Mouse (Mus musculus) CH12.LX (cell line): ENCODE results near the gene Traf2. TPM values are rescaled to one million over a fixed set of nuclear protein-coding genes. Genes with fewer than 3 reads are reported as not detected.

Experiments
- DNase-seq: peaks from one replicate; pipeline ENCODE4 v3.0.0-alpha.2; 2013; ENCODE audit errors: extremely low read depth
- H3K27ac ChIP-seq: 2 replicates; pipeline ENCODE4 v1.5.1; 2012; ENCODE audit warnings: low read depth, mild to moderate bottlenecking, control low read depth, moderate library complexity; ENCODE audit not compliant: insufficient read depth
- H3K27me3 ChIP-seq: replicated peaks from 2 replicates; pipeline ENCODE3; 2012; ENCODE audit warnings: inconsistent platforms
- H3K36me3 ChIP-seq, 2 experiments: replicated peaks in 1 of 2; 2 replicates each; pipeline versions ENCODE3 to v1.6.1; 2012; ENCODE audit warnings: inconsistent platforms in 1 of 2, low read length in 1 of 2, mild to moderate bottlenecking in 1 of 2, mixed read lengths in 1 of 2, moderate library complexity in 1 of 2; ENCODE audit not compliant: control insufficient read depth in 1 of 2, insufficient read depth in 1 of 2
- H3K4me1 ChIP-seq, 2 experiments: 2 replicates each; pipeline ENCODE4 v1.6.1; 2012; ENCODE audit warnings: inconsistent platforms in 1 of 2, moderate library complexity in 1 of 2; ENCODE audit not compliant: insufficient read depth in 2 of 2, control insufficient read depth in 1 of 2
- H3K4me2 ChIP-seq: 2 replicates; pipeline ENCODE4 v1.6.1; 2012; ENCODE audit warnings: low read depth, mild to moderate bottlenecking, control low read depth; ENCODE audit not compliant: poor library complexity, insufficient read depth, severe bottlenecking
- H3K4me3 ChIP-seq, 3 experiments: fragments of 150-350 bp in 1 of 3; sonication (generic) in 1 of 3; replicated peaks in 1 of 3; 2 replicates each; pipeline versions ENCODE3 to v1.5.1; 2011 to 2012; ENCODE audit warnings: low read depth in 2 of 3, low read length in 2 of 3, mild to moderate bottlenecking in 2 of 3, moderate library complexity in 2 of 3, control low read depth in 1 of 3, improper control_type of control experiment in 1 of 3, inconsistent platforms in 1 of 3, mixed read lengths in 1 of 3; ENCODE audit not compliant: poor library complexity in 1 of 3
- H3K79me2 ChIP-seq: replicated peaks from 2 replicates; pipeline ENCODE4 v1.6.1; 2012; ENCODE audit warnings: mild to moderate bottlenecking, moderate library complexity; ENCODE audit not compliant: control insufficient read depth, poor library complexity, insufficient read depth, severe bottlenecking; ENCODE audit errors: extremely low read depth
- H3K9ac ChIP-seq: 2 replicates; pipeline ENCODE4 v1.6.1; 2012; ENCODE audit warnings: low read depth, mild to moderate bottlenecking, control low read depth, moderate library complexity; ENCODE audit not compliant: insufficient read depth
- H3K9me3 ChIP-seq: replicated peaks from 2 replicates; pipeline ENCODE3; 2012; ENCODE audit warnings: low read length, inconsistent platforms, mixed read lengths
- BHLHE40 ChIP-seq: IDR thresholded peaks from 2 replicates; pipeline ENCODE4 v1.6.1; 2011; ENCODE audit warnings: mild to moderate bottlenecking, low read depth, low read length, improper control_type of control experiment
- CHD1 ChIP-seq: IDR thresholded peaks from 2 replicates; pipeline ENCODE4 v1.6.1; 2012; ENCODE audit warnings: low read depth, low read length, improper control_type of control experiment, inconsistent platforms
- CHD2 ChIP-seq: IDR thresholded peaks from 2 replicates; pipeline ENCODE4 v1.6.1; 2011; ENCODE audit warnings: low read length, improper control_type of control experiment
- CTCF ChIP-seq, 2 experiments: IDR thresholded peaks in 1 of 2; conservative IDR thresholded peaks in 1 of 2; 2 replicates each; pipeline ENCODE4 v1.5.1; 2011 to 2012; ENCODE audit warnings: low read depth in 2 of 2, low read length in 2 of 2, improper control_type of control experiment in 1 of 2, inconsistent platforms in 1 of 2, mild to moderate bottlenecking in 1 of 2, moderate library complexity in 1 of 2
- E2F4 ChIP-seq: IDR thresholded peaks from 2 replicates; pipeline ENCODE4 v1.6.1; 2011; ENCODE audit warnings: low read depth, low read length, improper control_type of control experiment; ENCODE audit not compliant: insufficient replicate concordance
- ELF1 ChIP-seq: IDR thresholded peaks from 2 replicates; pipeline ENCODE4 v1.6.1; 2014; ENCODE audit warnings: low read depth, mild to moderate bottlenecking, inconsistent platforms, low read length, improper control_type of control experiment
- EP300 ChIP-seq: IDR thresholded peaks from 2 replicates; pipeline ENCODE4 v1.6.1; 2011; ENCODE audit warnings: low read length, improper control_type of control experiment
- ETS1 ChIP-seq: conservative IDR thresholded peaks from 2 replicates; pipeline ENCODE4 v1.6.1; 2012; ENCODE audit warnings: low read depth, mild to moderate bottlenecking, inconsistent platforms, low read length, improper control_type of control experiment, moderate library complexity
- GABPA ChIP-seq: IDR thresholded peaks from 2 replicates; pipeline ENCODE4 v1.6.1; 2012; ENCODE audit warnings: low read depth, low read length, improper control_type of control experiment, inconsistent platforms; ENCODE audit not compliant: insufficient replicate concordance
- HCFC1 ChIP-seq: IDR thresholded peaks from 2 replicates; pipeline ENCODE4 v1.6.1; 2012; ENCODE audit warnings: low read depth, mild to moderate bottlenecking, inconsistent platforms, low read length, improper control_type of control experiment
- IRF4 ChIP-seq: IDR thresholded peaks from 2 replicates; pipeline ENCODE4 v1.6.1; 2014; ENCODE audit warnings: low read depth, mild to moderate bottlenecking, inconsistent platforms, low read length, improper control_type of control experiment
- JUN ChIP-seq: IDR thresholded peaks from 2 replicates; pipeline ENCODE4 v1.6.1; 2011; ENCODE audit warnings: low read depth, mild to moderate bottlenecking, low read length, improper control_type of control experiment, moderate library complexity; ENCODE audit not compliant: insufficient read depth
- JUND ChIP-seq: conservative IDR thresholded peaks from 2 replicates; pipeline ENCODE4 v1.6.1; 2011; ENCODE audit warnings: low read depth, low read length, improper control_type of control experiment
- MAFK ChIP-seq: IDR thresholded peaks from 2 replicates; pipeline ENCODE4 v1.6.1; 2011; ENCODE audit warnings: low read length, improper control_type of control experiment; ENCODE audit not compliant: insufficient replicate concordance
- MAX ChIP-seq: IDR thresholded peaks from 2 replicates; pipeline ENCODE4 v1.6.1; 2011; ENCODE audit warnings: low read length, improper control_type of control experiment
- MEF2A ChIP-seq: IDR thresholded peaks from 2 replicates; pipeline ENCODE4 v1.6.1; 2014; ENCODE audit warnings: low read depth, mild to moderate bottlenecking, inconsistent platforms, low read length, improper control_type of control experiment, borderline replicate concordance
- MXI1 ChIP-seq: IDR thresholded peaks from 2 replicates; pipeline ENCODE4 v1.6.1; 2011; ENCODE audit warnings: mild to moderate bottlenecking, low read depth, low read length, improper control_type of control experiment
- MYC ChIP-seq: IDR thresholded peaks from 2 replicates; pipeline ENCODE4 v1.6.1; 2011; ENCODE audit warnings: low read depth, mild to moderate bottlenecking, improper control_type of control experiment, low read length
- NELFE ChIP-seq: IDR thresholded peaks from 2 replicates; pipeline ENCODE4 v1.6.1; 2011; ENCODE audit warnings: low read depth, low read length, improper control_type of control experiment
- NRF1 ChIP-seq: IDR thresholded peaks from 2 replicates; pipeline ENCODE4 v1.6.1; 2014; ENCODE audit warnings: low read depth, mild to moderate bottlenecking, inconsistent platforms, low read length, improper control_type of control experiment, moderate library complexity
- POLR2A ChIP-seq: IDR thresholded peaks from 2 replicates; pipeline ENCODE4 v1.6.1; 2011; ENCODE audit warnings: low read depth, mild to moderate bottlenecking, improper control_type of control experiment, low read length
- POLR2AphosphoS2 ChIP-seq: IDR thresholded peaks from 2 replicates; pipeline ENCODE4 v1.6.1; 2011; ENCODE audit warnings: low read depth, low read length, improper control_type of control experiment
- RAD21 ChIP-seq: IDR thresholded peaks from 2 replicates; pipeline ENCODE4 v1.6.1; 2011; ENCODE audit warnings: low read depth, mild to moderate bottlenecking, low read length, improper control_type of control experiment, moderate library complexity
- RCOR1 ChIP-seq: conservative IDR thresholded peaks from 2 replicates; pipeline ENCODE4 v1.6.1; 2012; ENCODE audit warnings: low read depth, mild to moderate bottlenecking, inconsistent platforms, low read length, improper control_type of control experiment
- SMC3 ChIP-seq: IDR thresholded peaks from 2 replicates; pipeline ENCODE4 v1.6.1; 2011; ENCODE audit warnings: low read depth, low read length, improper control_type of control experiment
- TCF12 ChIP-seq: IDR thresholded peaks from 2 replicates; pipeline ENCODE4 v1.6.1; 2014; ENCODE audit warnings: low read depth, mild to moderate bottlenecking, inconsistent platforms, low read length, improper control_type of control experiment
- UBTF ChIP-seq: IDR thresholded peaks from 2 replicates; pipeline ENCODE4 v1.6.1; 2012; ENCODE audit warnings: low read depth, mild to moderate bottlenecking, inconsistent platforms, low read length, improper control_type of control experiment, moderate library complexity
- USF1 ChIP-seq: IDR thresholded peaks from 2 replicates; pipeline ENCODE4 v1.6.1; 2014; ENCODE audit warnings: low read depth, mild to moderate bottlenecking, inconsistent platforms, low read length, improper control_type of control experiment
- USF2 ChIP-seq: conservative IDR thresholded peaks from 2 replicates; pipeline ENCODE4 v1.6.1; 2011; ENCODE audit warnings: low read depth, low read length, improper control_type of control experiment
- ZC3H11A ChIP-seq: IDR thresholded peaks from 2 replicates; pipeline ENCODE4 v1.6.1; 2012; ENCODE audit warnings: low read depth, mild to moderate bottlenecking, inconsistent platforms, low read length, improper control_type of control experiment
- ZKSCAN1 ChIP-seq: IDR thresholded peaks from 2 replicates; pipeline ENCODE4 v1.6.1; 2012; ENCODE audit warnings: low read depth, inconsistent platforms, low read length, improper control_type of control experiment, borderline replicate concordance
- ZMIZ1 ChIP-seq: IDR thresholded peaks from 2 replicates; pipeline ENCODE4 v1.6.1; 2012; ENCODE audit warnings: low read depth, mild to moderate bottlenecking, inconsistent platforms, low read length, improper control_type of control experiment
- ZNF384 ChIP-seq: IDR thresholded peaks from 2 replicates; pipeline ENCODE4 v1.6.1; 2012; ENCODE audit warnings: low read depth, low read length, improper control_type of control experiment, inconsistent platforms
- dilution Hi-C: fragments of 300-500 bp; cut with MboI; formaldehyde crosslinking; loops from 2 replicates; pipeline ENCODE4 v1.14.3; 2020; ENCODE audit warnings: low sequenced_read_pairs; ENCODE audit not compliant: extremely low pct_unique_long_range_greater_than_20kb, extremely low pct_ligation_motif_present
- in situ Hi-C: fragments of 300-500 bp; cut with MboI; formaldehyde crosslinking; loops from 3 replicates; pipeline ENCODE4 v1.14.3; 2019; ENCODE audit warnings: low sequenced_read_pairs, low pct_ligation_motif_present, low pct_unique_long_range_greater_than_20kb, mixed read lengths
- polyA plus RNA-seq: library from polyadenylated mRNA; unstranded; fragments of >175 nt; gene quantifications from 2 replicates; pipeline ENCODE4 v1.2.1, GENCODE M21; 2012; ENCODE audit warnings: low read depth; ENCODE audit not compliant: insufficient read length
- total RNA-seq, 2 experiments: library from RNA; depleted of rRNA; stranded (reverse); fragments of 300-350 nt in 1 of 2; fragments of >200 nt in 1 of 2; gene quantifications; 2 replicates each; pipeline ENCODE4 v1.2.3; 2012 to 2014

Gene Traf2
- total and polyA plus RNA-seq, 3 experiments = 17.9 to 26.4 (median 25.1) TPM

DNA sequence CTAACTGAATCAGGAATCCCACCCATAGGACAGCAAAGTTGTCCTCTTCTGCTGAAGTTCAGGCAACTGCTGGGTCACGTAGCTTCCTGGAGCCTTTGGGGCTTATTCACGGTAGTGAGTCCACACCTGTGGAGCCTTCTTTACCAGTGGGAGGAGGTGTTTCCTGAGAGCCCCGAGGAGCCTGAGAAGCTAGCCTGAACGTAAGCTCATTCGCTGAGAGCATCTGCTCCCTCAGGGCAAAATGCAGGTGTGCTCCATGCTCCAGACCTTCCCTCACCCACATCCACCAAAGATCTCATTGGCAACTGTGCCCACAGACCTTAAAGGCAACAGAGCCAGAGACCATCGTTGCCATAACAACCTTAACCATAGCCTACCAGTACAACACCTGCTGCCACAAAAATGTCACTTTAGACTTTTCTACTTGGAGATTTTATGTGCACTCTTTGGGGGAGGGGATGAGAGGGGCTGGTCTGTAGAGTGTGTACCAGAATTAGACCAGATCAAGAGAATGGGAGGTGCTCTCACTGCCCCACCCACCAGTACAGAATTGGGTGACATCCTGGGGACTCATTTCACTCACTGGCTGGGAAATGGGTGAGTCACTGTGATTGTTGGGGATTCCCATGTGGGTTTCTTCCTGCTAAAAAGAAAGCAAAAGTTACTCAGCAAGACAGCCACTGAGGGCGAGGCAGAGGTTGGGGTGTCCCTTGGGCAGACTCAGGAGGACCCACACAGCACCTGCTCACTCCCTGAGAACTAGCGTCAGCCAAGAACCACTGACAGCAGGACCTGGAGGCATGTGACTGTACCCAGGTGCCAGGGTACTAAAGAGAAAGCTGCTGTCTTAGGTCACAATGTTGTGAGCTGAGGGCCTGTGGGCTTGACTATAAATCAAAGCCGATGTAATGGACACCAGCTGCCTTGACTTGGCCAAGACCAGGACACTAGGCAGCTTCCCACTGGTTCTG, 2.6 kb upstream of the Traf2 start (continued):
- peak; percentile 62 for TF ChIP-seq MAFK
- TF ChIP-seq ZNF384 = no peak
- TF ChIP-seq SMC3 = peak; percentile 6; the same call in 1 of the 2 replicates
- no peak for TF ChIP-seq POLR2AphosphoS2
- TF ChIP-seq MXI1 = peak; percentile 85
- TF ChIP-seq NELFE = peak; percentile 35; the same call in 1 of the 2 replicates
- TF ChIP-seq BHLHE40 = peak; percentile 90
- TF ChIP-seq, all 38 proteins: peak for 26

DNA sequence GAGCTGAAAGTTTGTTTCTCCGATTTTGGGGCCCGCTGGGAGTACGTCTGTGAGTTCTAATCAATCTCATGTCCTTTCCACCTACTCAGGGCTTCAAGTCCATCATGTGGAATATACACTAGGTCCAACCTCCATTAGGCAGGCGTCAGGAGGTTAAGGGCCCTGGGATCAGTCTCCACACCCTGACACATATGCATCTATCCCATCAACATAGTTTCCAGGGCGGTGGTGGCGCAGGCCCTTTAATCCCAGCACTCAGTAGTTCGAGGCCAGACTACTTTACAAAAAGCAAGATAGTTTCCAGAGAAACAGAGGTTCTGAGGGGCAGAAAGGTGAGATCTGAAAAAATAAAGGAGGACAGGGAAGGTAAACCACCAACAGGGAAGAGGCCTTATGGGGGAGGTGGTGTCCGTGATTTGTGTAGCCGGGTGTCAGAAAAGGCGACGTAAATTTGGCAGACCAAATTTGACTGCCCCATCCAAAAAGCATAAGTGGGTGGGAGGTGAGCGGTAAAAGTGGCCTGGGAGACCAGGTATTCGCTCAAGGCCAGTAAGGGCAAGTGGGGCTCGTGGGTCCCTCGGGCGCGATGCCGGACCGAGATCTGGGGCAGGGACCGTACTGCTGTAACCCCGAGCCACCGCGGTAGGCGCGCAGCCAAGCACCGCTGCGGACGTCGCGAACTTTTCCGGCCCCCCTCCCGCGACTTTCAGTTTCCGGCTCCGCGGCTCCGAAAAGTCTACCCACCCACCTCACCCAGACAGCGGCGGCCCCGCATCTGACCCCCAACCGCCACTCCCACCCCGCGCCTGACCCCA, 537 bp downstream of the Traf2 start:
- Histone ChIP-seq H3K4me1 (peaks cover 50 to 76% of the 10 kb centered on the region in 2 experiments), H3K9me3 (no peaks in the 10 kb centered on the region), H3K27ac (peak overlapping the region; percentile 64), H3K4me2 (peak overlapping the region; percentile 95), H3K36me3 (peaks cover 9 to 30% of the 10 kb centered on the region in 2 experiments), H3K27me3 (no peaks in the 10 kb centered on the region), H3K9ac (peak overlapping the region; percentile 77), H3K79me2 (peaks cover 51% of the 10 kb centered on the region), H3K4me3 (peak overlapping the region; percentile 79 to 96 (median 88))
- dilution Hi-C loops = no loop called here
- in situ Hi-C loops = no loop called here
- peak; percentile 46 for DNase-seq
- TF ChIP-seq RAD21 = no peak
- no peak for TF ChIP-seq JUN
- TF ChIP-seq E2F4 = peak; percentile 11; the same call in 1 of the 2 replicates
- TF ChIP-seq NRF1 = no peak
- TF ChIP-seq ZMIZ1 = no peak
- peak; percentile 45; the same call in 1 of the 2 replicates for TF ChIP-seq IRF4
- no peak for TF ChIP-seq GABPA
- no peak for TF ChIP-seq JUND
- peak; percentile 59 for TF ChIP-seq MXI1
- peak; percentile 24; the same call in 1 of the 2 replicates for TF ChIP-seq CHD2
- TF ChIP-seq POLR2A = no peak; the same call in 1 of the 2 replicates
- no peak for TF ChIP-seq HCFC1
- TF ChIP-seq ELF1 = no peak
- no peak for TF ChIP-seq EP300
- no peak for TF ChIP-seq USF1
- no peak for TF ChIP-seq MEF2A
- no peak for TF ChIP-seq USF2
- no peak for TF ChIP-seq CTCF (conservative IDR thresholded peaks at IDR 0.05 in 1 of 2, IDR thresholded peaks at IDR 0.05 in 1 of 2; ENCODE audit: low read depth in 2 of 2, low read length in 2 of 2)
- no peak for TF ChIP-seq RCOR1
- no peak for TF ChIP-seq ZC3H11A
- no peak for TF ChIP-seq NELFE
- no peak for TF ChIP-seq ZKSCAN1
- TF ChIP-seq CHD1 = peak; percentile 64
- TF ChIP-seq POLR2AphosphoS2 = no peak
- peak; percentile 32; the same call in 1 of the 2 replicates for TF ChIP-seq MAX
- TF ChIP-seq ETS1 = no peak
- 0 out of 2 replicates have a peak, but pooled peaks have one; percentile 72 for TF ChIP-seq UBTF
- TF ChIP-seq MYC = no peak
- peak; percentile 21; the same call in 1 of the 2 replicates for TF ChIP-seq TCF12
